Comparison of ENCODE assay signal across 25 mouse cellular contexts in the genomic region with DNA sequence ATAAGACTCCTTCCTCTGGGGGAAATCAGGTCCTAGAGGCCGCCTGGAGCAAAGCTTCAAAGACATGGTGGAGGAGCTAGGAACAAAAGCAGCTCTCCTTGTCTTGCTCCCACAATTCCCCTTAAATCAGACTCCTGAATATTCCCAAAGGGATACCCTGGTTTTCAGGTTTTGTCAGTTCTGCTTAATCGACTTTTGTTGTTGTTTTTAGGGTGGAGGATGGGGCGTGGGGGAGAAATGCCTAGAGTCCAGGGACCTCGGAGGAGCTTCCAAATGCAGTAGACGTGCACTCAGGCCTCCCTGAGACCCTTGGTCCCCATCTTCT. TPM values are rescaled to one million over a fixed set of nuclear protein-coding genes. Genes with fewer than 3 reads are reported as not detected.
DNase-seq lines count a peak whose midpoint lies in the region; ATAC-seq lines count a peak whose summit lies in the region.
"Had no signal": no experiment of that assay in that cellular context is flagged by ENCODE, and none has a peak within 500 bp of the region (broad histone marks: within the 10 kb centered on the region; RNA-seq: fewer than 3 reads in every experiment).

No protein-coding gene starts in this region.

- no peak for ATAC-seq in hindbrain, embryonic 11.5 days (ENCODE audit: low FRiP score)
- no peak for ATAC-seq in hindbrain, embryonic 16.5 days
- ATAC-seq in embryonic facial prominence, embryonic 14.5 days (ENCODE audit: low read depth), result no peak
- peak; percentile 5; the same call in 1 of the 2 replicates for ATAC-seq in midbrain, embryonic 12.5 days (ENCODE audit: low FRiP score, low read depth)
- no peak for ATAC-seq in megakaryocyte progenitor cell, adult 5-6 weeks (replicated peaks; ENCODE audit: poor library complexity)
- ATAC-seq: intestine, postnatal 0 days had no signal

- 5% methylated on average over 5 of the region's 5 CpGs for WGBS in hindbrain, embryonic 11.5 days
- under 1% methylated on average over 5 of the region's 5 CpGs for WGBS in hindbrain, embryonic 16.5 days
- 4% methylated on average over 5 of the region's 5 CpGs for WGBS in embryonic facial prominence, embryonic 14.5 days
- 0% methylated on average over 5 of the region's 5 CpGs for WGBS in midbrain, embryonic 12.5 days

- no peaks in the 10 kb centered on the region for H3K9me3 ChIP-seq in hindbrain, embryonic 11.5 days (ENCODE audit: control insufficient read depth, low read length)
- no peaks in the 10 kb centered on the region for H3K9me3 ChIP-seq in hindbrain, embryonic 16.5 days (ENCODE audit: control insufficient read depth, low read length)
- H3K9me3 ChIP-seq in embryonic facial prominence, embryonic 14.5 days (ENCODE audit: control insufficient read depth, low read length), result no peaks in the 10 kb centered on the region
- H3K9me3 ChIP-seq in midbrain, embryonic 12.5 days, result no peaks in the 10 kb centered on the region
- H3K9me3 ChIP-seq: lung, embryonic 15.5 days had no signal

- peaks cover 86% of the 10 kb centered on the region for H3K27me3 ChIP-seq in hindbrain, embryonic 11.5 days (ENCODE audit: control insufficient read depth, insufficient read depth, low read length)
- peaks cover 77% of the 10 kb centered on the region for H3K27me3 ChIP-seq in hindbrain, embryonic 16.5 days (replicated peaks; ENCODE audit: control insufficient read depth, insufficient read depth, low read length)
- peaks cover 87% of the 10 kb centered on the region for H3K27me3 ChIP-seq in embryonic facial prominence, embryonic 14.5 days (replicated peaks; ENCODE audit: control insufficient read depth, insufficient read depth, low read length)
- peaks cover 93% of the 10 kb centered on the region for H3K27me3 ChIP-seq in midbrain, embryonic 12.5 days

- peaks cover 22% of the 10 kb centered on the region for H3K4me1 ChIP-seq in hindbrain, embryonic 11.5 days (replicated peaks; ENCODE audit: control insufficient read depth, insufficient read depth, low read length)
- peaks cover 11% of the 10 kb centered on the region for H3K4me1 ChIP-seq in hindbrain, embryonic 16.5 days (ENCODE audit: control insufficient read depth, insufficient read depth, low read depth, low read length)
- H3K4me1 ChIP-seq in embryonic facial prominence, embryonic 14.5 days (ENCODE audit: control insufficient read depth, insufficient read depth, low read length), result no peaks in the 10 kb centered on the region
- H3K4me1 ChIP-seq in midbrain, embryonic 12.5 days, result peaks cover 53% of the 10 kb centered on the region

- intact Hi-C loops in heart, postnatal 14 days (cut with DNase I), result no loop called here

- H3K4me2 ChIP-seq in hindbrain, embryonic 11.5 days (replicated peaks; ENCODE audit: low read depth, low read length), result no peak overlapping the region; the same call in 1 of the 2 replicates
- no peak overlapping the region for H3K4me2 ChIP-seq in hindbrain, embryonic 16.5 days (ENCODE audit: low read length)
- no peak overlapping the region for H3K4me2 ChIP-seq in embryonic facial prominence, embryonic 14.5 days (ENCODE audit: low read depth, low read length)
- H3K4me2 ChIP-seq in midbrain, embryonic 12.5 days (replicated peaks), result peak overlapping the region; percentile 34
- H3K4me2 ChIP-seq: liver, embryonic 11.5 days had no signal

- H3K4me3 ChIP-seq in hindbrain, embryonic 11.5 days (ENCODE audit: low read depth, low read length), result no peak overlapping the region
- no peak overlapping the region for H3K4me3 ChIP-seq in hindbrain, embryonic 16.5 days (ENCODE audit: low read length)
- H3K4me3 ChIP-seq in embryonic facial prominence, embryonic 14.5 days (ENCODE audit: low read depth, low read length), result 0 out of 2 replicates have a peak overlapping the region, but pooled peaks have one; percentile 29
- no peak overlapping the region for H3K4me3 ChIP-seq in midbrain, embryonic 12.5 days
- H3K4me3 ChIP-seq: layer of hippocampus, adult 2 months; myocyte had no signal

- peak overlapping the region; percentile 70 for H3K27ac ChIP-seq in hindbrain, embryonic 11.5 days (ENCODE audit: low read depth, low read length)
- no peak overlapping the region for H3K27ac ChIP-seq in hindbrain, embryonic 16.5 days (ENCODE audit: low read depth, low read length)
- no peak overlapping the region for H3K27ac ChIP-seq in embryonic facial prominence, embryonic 14.5 days (replicated peaks; ENCODE audit: low read depth, low read length)
- H3K27ac ChIP-seq in midbrain, embryonic 12.5 days (replicated peaks), result peak overlapping the region; percentile 77
- H3K27ac ChIP-seq: layer of hippocampus, adult 2 months; lung, embryonic 15.5 days had no signal

- peak; percentile 66 for DNase-seq in hindbrain, embryonic 11.5 days (ENCODE audit: low spot score)
- peak; percentile 74 for DNase-seq in ES-CJ7 (ENCODE audit: low read depth, low spot score)
- no peak for DNase-seq in embryonic facial prominence, embryonic 14.5 days (ENCODE audit: low spot score)
- DNase-seq in heart, postnatal 14 days, result no peak
- DNase-seq in kidney, postnatal 10 days, result no peak
- DNase-seq: cerebellum, adult 9-11 months; heart, adult 11 months; right cerebral cortex, postnatal 25 days; thymus, postnatal 25 days had no signal

- H3K36me3 ChIP-seq in hindbrain, embryonic 11.5 days (ENCODE audit: control insufficient read depth, insufficient read depth, low read length), result no peaks in the 10 kb centered on the region
- no peaks in the 10 kb centered on the region for H3K36me3 ChIP-seq in hindbrain, embryonic 16.5 days (ENCODE audit: control insufficient read depth, insufficient read depth, low read length)
- H3K36me3 ChIP-seq in embryonic facial prominence, embryonic 14.5 days (ENCODE audit: control insufficient read depth, insufficient read depth, low read length), result no peaks in the 10 kb centered on the region
- H3K36me3 ChIP-seq in midbrain, embryonic 12.5 days, result no peaks in the 10 kb centered on the region
- H3K36me3 ChIP-seq: lung, embryonic 15.5 days had no signal

- 0 out of 2 replicates have a peak overlapping the region, but pooled peaks have one; percentile 19 for H3K9ac ChIP-seq in hindbrain, embryonic 11.5 days (ENCODE audit: low read depth, low read length)
- H3K9ac ChIP-seq in hindbrain, embryonic 16.5 days (ENCODE audit: low read depth, low read length), result no peak overlapping the region
- no peak overlapping the region for H3K9ac ChIP-seq in embryonic facial prominence, embryonic 14.5 days (ENCODE audit: low read depth, low read length)
- H3K9ac ChIP-seq in midbrain, embryonic 12.5 days (replicated peaks), result no peak overlapping the region
- H3K9ac ChIP-seq: lung, embryonic 15.5 days had no signal

RNA-seq across cellular contexts. Expression of gene Neurog1, which starts 7.9 kb away (rescaled TPM):
- polyA plus RNA-seq in hindbrain, embryonic 11.5 days (2014; fragmentation: Nextera tagmentation; extraction: Ambion mirVana), result 30.6 and 37.4 TPM in 2 replicates
- polyA plus RNA-seq in hindbrain, embryonic 16.5 days (2015; fragmentation: Nextera tagmentation; extraction: Ambion mirVana), result 0.11 and 1.0 TPM in 2 replicates
- 1.7 and 2.2 TPM in 2 replicates for polyA plus RNA-seq in embryonic facial prominence, embryonic 14.5 days (2014; fragmentation: Nextera tagmentation; extraction: Ambion mirVana)
- polyA plus RNA-seq in midbrain, embryonic 12.5 days (2016; fragmentation: Nextera tagmentation; extraction: Ambion mirVana), result 38.0 and 38.8 TPM in 2 replicates
- not detected for total RNA-seq in heart, postnatal 14 days (2021)
- total RNA-seq in megakaryocyte progenitor cell, adult 5-6 weeks (2015), result not detected in 2 replicates
- not detected in 2 replicates for total RNA-seq in megakaryocyte progenitor cell, adult 5-6 weeks (2017)
- total RNA-seq: adrenal gland, adult 18-20 months; hematopoietic stem cell, adult 5-6 weeks; left cerebral cortex, postnatal 36 days; megakaryocyte, adult 5-6 weeks; MEL had no signal
- polyA plus RNA-seq: C2C12; heart, embryonic 14.5 days; intestine, postnatal 0 days; kidney, embryonic 16.5 days; liver, embryonic 11.5 days; lung, embryonic 15.5 days; myocyte had no signal

RNA-seq across cellular contexts. Expression of gene Cxcl14, which starts 36.5 kb away (rescaled TPM):
- polyA plus RNA-seq in hindbrain, embryonic 11.5 days (2014; fragmentation: Nextera tagmentation; extraction: Ambion mirVana), result 19.3 and 23.4 TPM in 2 replicates
- polyA plus RNA-seq in hindbrain, embryonic 16.5 days (2015; fragmentation: Nextera tagmentation; extraction: Ambion mirVana), result 7.8 and 10.2 TPM in 2 replicates
- polyA plus RNA-seq in embryonic facial prominence, embryonic 14.5 days (2014; fragmentation: Nextera tagmentation; extraction: Ambion mirVana), result 126 and 202 TPM in 2 replicates
- polyA plus RNA-seq in midbrain, embryonic 12.5 days (2016; fragmentation: Nextera tagmentation; extraction: Ambion mirVana), result 27.5 and 37.6 TPM in 2 replicates
- under 1 TPM; 0.27 to 0.57 TPM for total RNA-seq in heart, postnatal 14 days (2021)
- total RNA-seq in megakaryocyte progenitor cell, adult 5-6 weeks (2015), result not detected in 2 replicates
- not detected in 2 replicates for total RNA-seq in megakaryocyte progenitor cell, adult 5-6 weeks (2017)
- total RNA-seq: MEL had no signal
- polyA plus RNA-seq: myocyte had no signal

Comparison
In these comparisons a context has a peak if more than half of its experiments do, and no peak if none do; other contexts are left out.
1. H3K27ac ChIP-seq: peak in hindbrain, embryonic 11.5 days (single experiment) and midbrain, embryonic 12.5 days (single experiment); none in hindbrain, embryonic 16.5 days (single experiment) and embryonic facial prominence, embryonic 14.5 days (single experiment).
2. DNase-seq: peak in hindbrain, embryonic 11.5 days (single experiment) and ES-CJ7 (single experiment); none in embryonic facial prominence, embryonic 14.5 days (single experiment), heart, postnatal 14 days (0 of 2) and kidney, postnatal 10 days (single experiment).